Mouse (Mus musculus): ENCODE measurements around the gene Stx11. TPM values are rescaled to one million over a fixed set of nuclear protein-coding genes. Genes with fewer than 3 reads are reported as not detected.

Gene Stx11
- 0.80 and 1.2 TPM in 2 replicates for polyA plus RNA-seq (2014; fragmentation: Nextera tagmentation; extraction: Ambion mirVana)

DNA sequence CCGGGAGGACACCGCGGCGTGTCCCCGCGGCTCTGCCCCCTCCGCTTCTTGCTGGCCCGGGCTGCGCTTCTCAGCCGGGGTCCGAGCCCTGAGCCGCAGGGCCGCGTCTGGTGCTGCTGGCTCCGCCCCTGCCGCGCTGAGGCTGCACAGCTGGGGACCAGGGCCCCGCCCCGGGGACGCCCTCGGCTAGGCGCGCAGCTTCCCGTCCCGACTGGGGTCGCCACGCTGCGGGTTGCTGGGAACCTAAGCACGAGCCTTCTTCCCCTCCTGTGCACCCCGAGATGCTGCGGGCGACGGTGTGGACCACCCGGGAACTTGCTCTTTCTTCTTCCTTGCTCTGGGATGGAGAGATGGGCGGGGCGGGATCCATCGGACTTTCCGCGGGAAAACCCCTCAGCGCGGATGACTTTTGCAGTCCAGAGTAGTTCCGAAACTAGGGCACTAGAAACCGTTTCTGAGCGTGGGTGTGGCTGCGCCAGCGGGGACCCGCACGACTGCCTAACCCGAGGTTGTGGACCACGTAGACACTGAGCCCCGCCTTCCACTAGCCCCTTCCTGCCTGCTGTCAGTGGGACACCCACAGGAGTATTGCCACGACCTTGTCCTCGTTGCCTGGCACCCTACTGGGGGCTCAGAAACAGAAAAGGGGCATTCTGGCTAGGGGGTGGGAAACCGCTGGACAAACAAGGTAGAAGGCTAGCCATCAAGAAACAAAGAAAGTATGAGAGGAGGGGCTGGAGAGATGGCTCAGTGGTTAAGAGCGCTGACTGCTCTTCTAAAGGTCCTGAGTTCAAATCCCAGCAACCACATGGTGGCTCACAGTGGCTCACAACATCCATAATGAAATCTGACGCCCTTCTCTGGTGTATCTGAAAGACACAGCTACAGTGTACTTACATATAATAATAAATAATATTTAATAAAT is at the start of gene Stx11:
Stx11 (minus strand) TSS at position 148 of the 925 bp plus-strand sequence.
- WGBS = 4% methylated on average over 54 of the region's 56 CpGs
- H3K27ac ChIP-seq (ENCODE audit: low read depth, low read length) = no peak within 1 kb of the TSS
- ATAC-seq (ENCODE audit: low FRiP score, low TSS enrichment) = peak; percentile 96

DNA sequence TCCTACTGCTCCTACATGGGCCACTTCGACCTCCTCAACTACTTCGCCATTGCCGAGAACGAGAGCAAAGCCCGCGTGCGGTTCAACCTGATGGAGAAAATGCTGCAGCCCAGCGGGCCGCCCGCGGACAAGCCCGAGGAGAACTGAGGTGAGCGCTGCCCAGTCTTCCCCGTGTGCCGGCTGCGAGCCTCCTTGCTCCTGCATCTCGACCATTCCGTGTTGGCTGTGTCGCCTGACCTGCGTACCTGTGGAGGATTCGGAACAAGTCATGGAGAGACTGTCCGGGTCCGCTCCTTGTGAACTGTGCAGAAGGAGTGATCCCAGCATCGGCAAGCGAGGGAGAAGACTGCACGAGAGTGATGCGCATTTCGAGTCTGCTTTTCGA is 44.6 kb upstream of the Stx11 start:
- Histone ChIP-seq H3K27me3 (ENCODE audit: control insufficient read depth, insufficient read depth, low read length) (no peaks in the 10 kb centered on the region), H3K36me3 (ENCODE audit: control insufficient read depth, insufficient read depth, low read length) (no peaks in the 10 kb centered on the region), H3K9me3 (ENCODE audit: control insufficient read depth, low read length) (no peaks in the 10 kb centered on the region), H3K4me3 (ENCODE audit: low read length) (peak overlapping the region; percentile 72), H3K9ac (ENCODE audit: low read depth, low read length) (peak overlapping the region; percentile 88), H3K4me2 (replicated peaks; ENCODE audit: low read depth, low read length) (peak overlapping the region; percentile 81), H3K4me1 (ENCODE audit: control insufficient read depth, insufficient read depth, low read length) (peaks cover 7% of the 10 kb centered on the region), H3K27ac (ENCODE audit: low read depth, low read length) (0 out of 2 replicates have a peak overlapping the region, but pooled peaks have one; percentile 3)
- whole genome bisulfite sequencing = 2% methylated on average over 29 of the region's 29 CpGs
- no peak; the same call in 1 of the 2 replicates for ATAC-seq (ENCODE audit: low FRiP score, low TSS enrichment)

More for the DNA sequence above, at the start of gene Stx11:
- H3K4me1 ChIP-seq (ENCODE audit: control insufficient read depth, insufficient read depth, low read length) = peaks cover 3% of the 10 kb centered on the region; the same call in 1 of the 2 replicates
- peak within 1 kb of the TSS; percentile 71 for H3K4me2 ChIP-seq (replicated peaks; ENCODE audit: low read depth, low read length)
- peak within 1 kb of the TSS; percentile 61 for H3K9ac ChIP-seq (ENCODE audit: low read depth, low read length)
- H3K36me3 ChIP-seq (ENCODE audit: control insufficient read depth, insufficient read depth, low read length) = no peaks in the 10 kb centered on the region
- no peaks in the 10 kb centered on the region for H3K27me3 ChIP-seq (ENCODE audit: control insufficient read depth, insufficient read depth, low read length)
- peak within 1 kb of the TSS; percentile 68 for H3K4me3 ChIP-seq (ENCODE audit: low read length)
- H3K9me3 ChIP-seq (ENCODE audit: control insufficient read depth, low read length) = no peaks in the 10 kb centered on the region

DNA sequence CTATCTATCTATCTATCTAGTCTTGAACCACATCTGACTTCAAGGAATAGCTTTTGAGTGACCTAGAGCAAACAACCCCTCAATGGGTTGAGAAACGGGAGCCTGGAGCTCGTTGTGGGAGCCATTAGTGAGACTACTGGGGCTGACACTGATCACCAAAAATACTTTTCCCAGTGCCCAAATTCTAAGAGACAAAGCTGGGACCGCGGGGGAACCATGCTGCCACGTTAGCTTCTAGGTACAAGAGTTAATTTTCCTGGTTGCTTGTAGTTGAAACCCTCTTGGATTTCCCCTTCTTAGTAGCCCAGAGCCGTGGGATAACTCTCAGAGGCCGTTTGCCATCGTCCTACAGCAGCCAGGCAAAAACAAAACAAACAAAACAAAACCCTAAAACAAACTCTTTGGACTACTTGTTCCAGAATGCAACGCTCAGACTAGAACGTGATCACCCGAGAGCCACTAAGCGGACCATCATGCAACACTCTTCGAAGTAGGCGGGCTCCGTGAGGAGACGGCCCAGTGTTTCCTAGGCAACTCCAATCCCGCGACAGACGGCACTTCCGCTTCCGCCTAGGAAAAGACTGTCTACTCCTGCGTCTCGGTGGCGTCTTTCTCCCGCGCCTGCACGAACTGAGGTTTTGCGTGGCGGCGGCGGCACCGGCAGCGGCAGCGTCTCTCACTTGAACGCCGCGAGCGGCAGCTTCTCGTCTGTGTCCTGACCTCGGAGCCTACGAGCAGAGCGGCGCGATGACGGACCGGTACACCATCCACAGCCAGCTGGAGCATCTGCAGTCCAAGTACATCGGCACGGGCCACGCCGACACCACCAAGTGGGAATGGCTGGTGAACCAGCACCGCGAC is 44.0 kb upstream of the Stx11 start:
- Histone ChIP-seq H3K4me1 (ENCODE audit: control insufficient read depth, insufficient read depth, low read length) (peaks cover 7% of the 10 kb centered on the region), H3K4me2 (replicated peaks; ENCODE audit: low read depth, low read length) (peak overlapping the region; percentile 81), H3K36me3 (ENCODE audit: control insufficient read depth, insufficient read depth, low read length) (no peaks in the 10 kb centered on the region), H3K9ac (ENCODE audit: low read depth, low read length) (peak overlapping the region; percentile 88), H3K27me3 (ENCODE audit: control insufficient read depth, insufficient read depth, low read length) (no peaks in the 10 kb centered on the region), H3K27ac (ENCODE audit: low read depth, low read length) (no peak overlapping the region), H3K4me3 (ENCODE audit: low read length) (peak overlapping the region; percentile 72), H3K9me3 (ENCODE audit: control insufficient read depth, low read length) (no peaks in the 10 kb centered on the region)
- ATAC-seq (ENCODE audit: low FRiP score, low TSS enrichment) = peak; percentile 98
- WGBS = 4% methylated on average over 52 of the region's 52 CpGs

DNA sequence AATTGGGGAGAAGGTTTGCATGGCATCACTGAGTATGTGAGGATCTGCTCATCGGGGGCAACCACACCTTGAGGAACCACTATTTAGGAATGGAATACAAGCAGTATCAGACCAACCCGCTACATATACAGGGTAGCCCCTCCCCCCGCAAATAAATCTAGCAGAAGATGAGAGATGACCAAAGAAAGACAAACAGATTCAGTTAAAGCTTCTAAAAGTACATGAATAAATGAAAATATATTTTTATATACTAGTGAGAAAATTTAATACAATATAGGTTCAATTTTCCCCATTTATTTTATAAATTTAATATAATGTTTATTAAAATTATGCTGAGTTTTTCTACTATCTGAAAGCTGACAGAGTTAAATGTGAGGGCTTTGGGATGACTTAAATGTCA is 40.9 kb upstream of the Stx11 start, which contains the start of gene Sf3b5:
Sf3b5 (plus strand) TSS at position 301 of the 400 bp plus-strand sequence.
- Histone ChIP-seq H3K27me3 (ENCODE audit: control insufficient read depth, insufficient read depth, low read length) (no peaks in the 10 kb centered on the region), H3K4me2 (replicated peaks; ENCODE audit: low read depth, low read length) (no peak within 1 kb of the TSS), H3K9ac (ENCODE audit: low read depth, low read length) (no peak within 1 kb of the TSS), H3K9me3 (ENCODE audit: control insufficient read depth, low read length) (no peaks in the 10 kb centered on the region), H3K4me1 (ENCODE audit: control insufficient read depth, insufficient read depth, low read length) (peaks cover 7% of the 10 kb centered on the region), H3K36me3 (ENCODE audit: control insufficient read depth, insufficient read depth, low read length) (no peaks in the 10 kb centered on the region), H3K27ac (ENCODE audit: low read depth, low read length) (no peak within 1 kb of the TSS), H3K4me3 (ENCODE audit: low read length) (no peak within 1 kb of the TSS)
- WGBS = 89% methylated on average over 3 of the region's 3 CpGs
- ATAC-seq (ENCODE audit: low FRiP score, low TSS enrichment) = no peak

DNA sequence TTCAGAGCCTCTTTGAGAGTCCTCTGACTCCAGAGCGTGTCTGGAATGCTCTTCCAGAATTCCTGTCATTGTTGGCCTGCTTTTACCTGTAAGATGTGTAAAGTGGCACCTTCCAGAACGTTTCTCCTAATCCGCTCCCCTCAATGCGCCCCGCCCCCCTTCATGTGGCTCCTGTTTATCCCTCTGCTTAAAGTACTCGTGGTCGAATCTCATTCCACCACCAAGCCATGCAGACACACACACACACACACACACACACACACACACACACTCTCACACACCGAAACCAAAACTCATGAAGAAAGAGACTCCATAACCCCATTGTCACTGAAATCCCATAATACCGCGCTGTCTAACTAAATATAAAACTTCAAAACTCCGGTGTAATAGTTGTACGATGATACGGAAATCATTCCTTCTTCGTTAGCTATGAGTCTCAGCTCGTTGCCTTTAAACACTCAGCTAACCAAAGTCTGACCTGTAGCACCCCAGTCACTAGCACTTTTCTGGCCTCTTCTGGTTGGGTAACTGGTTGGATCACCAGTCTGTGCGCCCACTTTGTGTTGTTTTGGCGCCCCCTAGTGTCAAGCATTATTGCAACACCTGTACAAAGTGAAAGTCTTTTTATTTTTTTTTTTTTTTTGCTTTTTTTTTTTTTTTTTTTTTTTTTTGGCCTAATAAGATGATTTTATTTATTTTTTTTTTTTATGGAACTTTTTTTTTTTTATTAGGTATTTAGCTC is 32.8 kb upstream of the Stx11 start:
- ATAC-seq (ENCODE audit: low FRiP score, low TSS enrichment) = peak; percentile 71
- H3K9me3 ChIP-seq (ENCODE audit: control insufficient read depth, low read length) = no peaks in the 10 kb centered on the region
- WGBS = 43% methylated on average over 17 of the region's 17 CpGs
- H3K27me3 ChIP-seq (ENCODE audit: control insufficient read depth, insufficient read depth, low read length) = no peaks in the 10 kb centered on the region
- H3K4me1 ChIP-seq (ENCODE audit: control insufficient read depth, insufficient read depth, low read length) = no peaks in the 10 kb centered on the region
- no peak overlapping the region for H3K4me3 ChIP-seq (ENCODE audit: low read length)
- H3K27ac ChIP-seq (ENCODE audit: low read depth, low read length) = no peak overlapping the region
- no peaks in the 10 kb centered on the region for H3K36me3 ChIP-seq (ENCODE audit: control insufficient read depth, insufficient read depth, low read length)
- H3K4me2 ChIP-seq (replicated peaks; ENCODE audit: low read depth, low read length) = no peak overlapping the region
- no peak overlapping the region for H3K9ac ChIP-seq (ENCODE audit: low read depth, low read length)

DNA sequence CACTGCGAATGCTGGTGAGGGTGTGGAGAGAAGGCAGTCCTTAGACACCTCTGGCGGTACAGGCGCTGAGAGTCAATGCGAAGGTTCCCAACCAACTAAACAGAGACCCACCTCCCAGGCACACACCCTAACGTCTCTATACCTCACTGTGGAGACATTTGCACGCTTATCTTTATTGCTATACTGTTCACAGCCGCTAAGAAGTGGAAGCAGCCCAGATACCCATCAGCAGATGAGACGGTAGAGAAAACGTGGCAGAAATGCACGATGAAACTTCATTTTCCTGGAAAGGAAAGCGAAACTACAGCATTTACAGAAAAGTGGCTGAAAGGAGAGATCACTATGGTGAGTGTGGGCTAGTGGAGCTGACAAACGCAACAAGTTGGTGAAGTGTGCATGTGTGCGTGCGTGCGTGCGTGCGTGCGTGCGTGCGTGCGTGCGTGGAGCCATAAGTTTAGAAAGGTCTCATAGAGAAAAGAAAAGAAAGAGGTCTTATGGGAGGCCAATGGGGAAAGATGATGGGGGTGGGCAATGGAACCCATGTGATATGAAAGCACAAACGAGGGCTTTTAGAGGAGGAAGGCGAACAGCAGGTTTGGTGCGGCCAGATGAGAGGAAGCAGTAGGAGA is 29.4 kb upstream of the Stx11 start:
- H3K9me3 ChIP-seq (ENCODE audit: control insufficient read depth, low read length) = no peaks in the 10 kb centered on the region
- ATAC-seq (ENCODE audit: low FRiP score, low TSS enrichment) = no peak
- WGBS = 88% methylated on average over 25 of the region's 25 CpGs

DNA sequence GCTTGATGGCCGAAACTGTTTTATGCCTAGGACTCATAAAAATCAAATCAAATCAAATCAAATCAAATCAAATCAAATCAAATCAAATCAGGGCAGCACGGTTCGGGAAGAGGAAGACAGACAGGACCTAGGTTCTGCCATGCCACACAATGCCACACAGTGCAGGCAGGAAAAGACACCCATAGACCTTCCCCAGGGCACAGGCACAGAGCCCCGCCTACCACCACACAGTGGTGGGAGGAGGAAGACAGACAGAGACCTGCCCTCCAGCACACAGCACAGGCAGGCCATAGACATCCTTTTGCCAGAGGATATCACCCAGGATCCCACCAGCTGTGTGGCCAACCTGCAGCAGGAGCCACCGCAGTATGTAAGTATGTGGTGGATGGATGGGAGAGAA is 27.9 kb upstream of the Stx11 start:
- Histone ChIP-seq H3K27me3 (ENCODE audit: control insufficient read depth, insufficient read depth, low read length) (no peaks in the 10 kb centered on the region), H3K4me2 (replicated peaks; ENCODE audit: low read depth, low read length) (no peak overlapping the region), H3K4me1 (ENCODE audit: control insufficient read depth, insufficient read depth, low read length) (no peaks in the 10 kb centered on the region), H3K4me3 (ENCODE audit: low read length) (no peak overlapping the region), H3K36me3 (ENCODE audit: control insufficient read depth, insufficient read depth, low read length) (no peaks in the 10 kb centered on the region), H3K9me3 (ENCODE audit: control insufficient read depth, low read length) (no peaks in the 10 kb centered on the region), H3K9ac (ENCODE audit: low read depth, low read length) (no peak overlapping the region), H3K27ac (ENCODE audit: low read depth, low read length) (no peak overlapping the region)
- ATAC-seq (ENCODE audit: low FRiP score, low TSS enrichment) = no peak
- 82% methylated on average over 5 of the region's 5 CpGs for WGBS

More for the DNA sequence above, 29.4 kb upstream of the Stx11 start:
- H3K36me3 ChIP-seq (ENCODE audit: control insufficient read depth, insufficient read depth, low read length) = no peaks in the 10 kb centered on the region
- no peak overlapping the region for H3K4me2 ChIP-seq (replicated peaks; ENCODE audit: low read depth, low read length)
- H3K27me3 ChIP-seq (ENCODE audit: control insufficient read depth, insufficient read depth, low read length) = no peaks in the 10 kb centered on the region
- no peak overlapping the region for H3K27ac ChIP-seq (ENCODE audit: low read depth, low read length)
- H3K4me1 ChIP-seq (ENCODE audit: control insufficient read depth, insufficient read depth, low read length) = no peaks in the 10 kb centered on the region
- no peak overlapping the region for H3K4me3 ChIP-seq (ENCODE audit: low read length)
- no peak overlapping the region for H3K9ac ChIP-seq (ENCODE audit: low read depth, low read length)

DNA sequence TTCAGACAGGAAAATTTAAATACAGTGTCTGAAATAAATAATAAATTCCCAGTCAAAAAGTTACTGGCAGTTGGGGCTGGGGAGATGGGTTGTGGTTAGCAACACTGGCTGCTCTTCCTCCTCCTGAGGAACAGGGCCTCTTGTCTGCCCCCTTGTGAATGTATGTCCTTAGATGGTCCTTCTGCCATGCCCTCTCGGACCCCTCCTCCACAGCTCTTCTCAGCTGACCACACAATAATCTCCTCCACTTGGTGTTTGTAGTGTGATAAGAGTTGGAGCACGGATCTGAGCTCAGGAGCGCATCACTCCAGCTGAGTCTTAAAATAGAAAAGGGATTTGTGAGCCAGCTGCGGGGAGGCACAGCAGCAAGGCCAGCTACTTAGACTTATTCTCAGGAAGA is 22.8 kb upstream of the Stx11 start:
- no peak overlapping the region for H3K9ac ChIP-seq (ENCODE audit: low read depth, low read length)
- no peaks in the 10 kb centered on the region for H3K9me3 ChIP-seq (ENCODE audit: control insufficient read depth, low read length)
- ATAC-seq (ENCODE audit: low FRiP score, low TSS enrichment) = no peak
- WGBS = 67% methylated on average over 4 of the region's 4 CpGs
- no peaks in the 10 kb centered on the region for H3K36me3 ChIP-seq (ENCODE audit: control insufficient read depth, insufficient read depth, low read length)
- no peaks in the 10 kb centered on the region for H3K4me1 ChIP-seq (ENCODE audit: control insufficient read depth, insufficient read depth, low read length)
- H3K27ac ChIP-seq (ENCODE audit: low read depth, low read length) = no peak overlapping the region
- H3K27me3 ChIP-seq (ENCODE audit: control insufficient read depth, insufficient read depth, low read length) = no peaks in the 10 kb centered on the region
- H3K4me3 ChIP-seq (ENCODE audit: low read length) = no peak overlapping the region
- H3K4me2 ChIP-seq (replicated peaks; ENCODE audit: low read depth, low read length) = no peak overlapping the region
